11 mouse cellular contexts compared by ENCODE assay signal in genomic region chr16:91847525-91848225, GRCm38 (mm10).
DNase-seq lines count a peak whose midpoint lies in the region; ATAC-seq and TF ChIP-seq lines count a peak whose summit lies in the region.
"Had no signal": no experiment of that assay in that cellular context is flagged by ENCODE, and none has a peak within 500 bp of the region (broad histone marks: within the 10 kb centered on the region; RNA-seq: fewer than 3 reads in every experiment).

No protein-coding gene starts in this region.

- no peak overlapping the region for H3K4me2 ChIP-seq in hindbrain, embryonic 13.5 days
- H3K4me2 ChIP-seq in hindbrain, embryonic 12.5 days (replicated peaks): no peak overlapping the region
- H3K4me2 ChIP-seq in heart, embryonic 16.5 days (ENCODE audit: low read depth, low read length): no peak overlapping the region
- H3K4me2 ChIP-seq: hindbrain, embryonic 14.5 days had no signal

- H3K9ac ChIP-seq in hindbrain, embryonic 13.5 days: no peak overlapping the region
- no peak overlapping the region for H3K9ac ChIP-seq in hindbrain, embryonic 12.5 days
- H3K9ac ChIP-seq in heart, embryonic 16.5 days (ENCODE audit: low read length): no peak overlapping the region
- H3K9ac ChIP-seq: hindbrain, embryonic 14.5 days had no signal

- H3K4me1 ChIP-seq in hindbrain, embryonic 13.5 days (replicated peaks): 0 out of 2 replicates have a peak, but pooled peaks cover 2% of the 10 kb centered on the region
- H3K4me1 ChIP-seq in hindbrain, embryonic 12.5 days: no peaks in the 10 kb centered on the region
- peaks cover 75% of the 10 kb centered on the region for H3K4me1 ChIP-seq in bone marrow macrophage, adult 2 months (ENCODE audit: control insufficient read depth, insufficient read depth, low read length)
- H3K4me1 ChIP-seq in heart, embryonic 16.5 days (ENCODE audit: control insufficient read depth, insufficient read depth, low read length): peaks cover 29% of the 10 kb centered on the region

- WGBS in hindbrain, embryonic 13.5 days: 93% methylated on average over 13 of the region's 13 CpGs
- 92% methylated on average over 13 of the region's 13 CpGs for WGBS in hindbrain, embryonic 12.5 days
- WGBS in heart, embryonic 16.5 days: 55% methylated on average over 13 of the region's 13 CpGs

- H3K9me3 ChIP-seq in hindbrain, embryonic 13.5 days: no peaks in the 10 kb centered on the region
- no peaks in the 10 kb centered on the region for H3K9me3 ChIP-seq in hindbrain, embryonic 12.5 days (replicated peaks)
- H3K9me3 ChIP-seq in heart, embryonic 16.5 days (replicated peaks; ENCODE audit: control insufficient read depth, low read length): no peaks in the 10 kb centered on the region

- ATAC-seq in hindbrain, embryonic 13.5 days (ENCODE audit: low FRiP score): no peak
- ATAC-seq in hindbrain, embryonic 12.5 days (ENCODE audit: low FRiP score): no peak
- ATAC-seq in heart, embryonic 16.5 days (replicated peaks; ENCODE audit: extremely low read depth, insufficient read depth, low FRiP score): peak; percentile 67
- ATAC-seq: forebrain, embryonic 16.5 days had no signal

- no peak overlapping the region for H3K4me3 ChIP-seq in hindbrain, embryonic 13.5 days
- H3K4me3 ChIP-seq in hindbrain, embryonic 12.5 days: no peak overlapping the region
- no peak overlapping the region for H3K4me3 ChIP-seq in bone marrow macrophage, adult 2 months (ENCODE audit: insufficient read depth, low read length)
- H3K4me3 ChIP-seq in heart, embryonic 16.5 days (ENCODE audit: low read length): no peak overlapping the region

- peak overlapping the region; percentile 49; the same call in 1 of the 2 replicates for H3K27ac ChIP-seq in hindbrain, embryonic 13.5 days
- H3K27ac ChIP-seq in hindbrain, embryonic 12.5 days: no peak overlapping the region
- H3K27ac ChIP-seq in bone marrow macrophage, adult 2 months (ENCODE audit: insufficient read depth, low read depth, low read length): peak overlapping the region; percentile 100
- H3K27ac ChIP-seq in heart, embryonic 16.5 days (ENCODE audit: low read length): peak overlapping the region; percentile 74
- H3K27ac ChIP-seq: hindbrain, embryonic 14.5 days had no signal

- no peak for TF ChIP-seq POLR2A in bone marrow macrophage, adult 2 months (IDR thresholded peaks at IDR 0.05; ENCODE audit: borderline replicate concordance, low read depth, low read length)

- no peaks in the 10 kb centered on the region for H3K27me3 ChIP-seq in hindbrain, embryonic 13.5 days
- no peaks in the 10 kb centered on the region for H3K27me3 ChIP-seq in hindbrain, embryonic 12.5 days
- no peaks in the 10 kb centered on the region for H3K27me3 ChIP-seq in heart, embryonic 16.5 days (ENCODE audit: control insufficient read depth, insufficient read depth, low read length)

- no peak for TF ChIP-seq CTCF in bone marrow macrophage, adult 2 months (IDR thresholded peaks at IDR 0.05; ENCODE audit: low read depth, low read length)

- H3K36me3 ChIP-seq in hindbrain, embryonic 13.5 days: peaks cover 76% of the 10 kb centered on the region
- peaks cover 77% of the 10 kb centered on the region for H3K36me3 ChIP-seq in hindbrain, embryonic 12.5 days
- peaks cover 12% of the 10 kb centered on the region for H3K36me3 ChIP-seq in heart, embryonic 16.5 days (ENCODE audit: control insufficient read depth, insufficient read depth)

- DNase-seq in cerebellum, adult 18-20 months: peak; percentile 61 to 67
- DNase-seq in left cerebral cortex, adult 11 months (ENCODE audit: low spot score): no peak
- no peak for DNase-seq in right cerebral cortex, adult 18-20 months
- DNase-seq: left cerebral cortex, postnatal 4 days; lung, postnatal 14 days had no signal

Comparison
In these comparisons a context has a peak if more than half of its experiments do, and no peak if none do; other contexts are left out.
1. DNase-seq: peak in cerebellum, adult 18-20 months (2 of 2); none in left cerebral cortex, adult 11 months (single experiment) and right cerebral cortex, adult 18-20 months (single experiment).